Mouse (Mus musculus): ENCODE results near the gene Ccpg1. TPM values are rescaled to one million over a fixed set of nuclear protein-coding genes. Genes with fewer than 3 reads are reported as not detected.

Ccpg1 gene
- total RNA-seq, 2 experiments from 2014 or later: 135 to 140 TPM

GRCm38 (mm10) chr9:73044146-73045079 is 59.2 kb downstream of the Ccpg1 start, which contains the start of gene Rab27a:
Rab27a (plus strand) TSS chr9:73044854.
- peak; percentile 76 to 84 for DNase-seq (ENCODE audit: low spot score in 2 of 2)

DNA sequence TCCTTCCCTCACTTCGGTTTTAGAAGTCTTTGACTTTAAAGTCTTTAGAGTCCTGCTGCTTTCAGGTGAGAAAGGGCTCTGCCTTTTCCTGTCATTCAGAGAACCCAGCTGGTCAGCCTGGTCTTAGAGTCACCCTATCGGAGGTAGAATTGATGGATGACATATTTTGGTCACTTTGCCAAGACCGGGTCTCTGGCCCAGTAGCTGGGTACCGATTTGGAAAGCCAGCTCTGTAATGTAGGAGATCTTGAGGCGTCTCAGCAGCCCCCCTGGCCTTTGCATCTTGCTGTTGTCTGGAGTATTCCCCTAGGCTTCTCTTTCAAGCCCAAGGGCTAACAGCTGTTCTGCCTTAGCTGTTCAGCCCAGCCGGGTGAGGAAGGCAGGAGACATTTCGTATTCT is 60.0 kb downstream of the Ccpg1 start:
- DNase-seq (ENCODE audit: low spot score in 2 of 2): no peak

GRCm38 (mm10) chr9:73045711-73046110 is 60.5 kb downstream of the Ccpg1 start:
- DNase-seq (ENCODE audit: low spot score in 2 of 2): no peak

DNA sequence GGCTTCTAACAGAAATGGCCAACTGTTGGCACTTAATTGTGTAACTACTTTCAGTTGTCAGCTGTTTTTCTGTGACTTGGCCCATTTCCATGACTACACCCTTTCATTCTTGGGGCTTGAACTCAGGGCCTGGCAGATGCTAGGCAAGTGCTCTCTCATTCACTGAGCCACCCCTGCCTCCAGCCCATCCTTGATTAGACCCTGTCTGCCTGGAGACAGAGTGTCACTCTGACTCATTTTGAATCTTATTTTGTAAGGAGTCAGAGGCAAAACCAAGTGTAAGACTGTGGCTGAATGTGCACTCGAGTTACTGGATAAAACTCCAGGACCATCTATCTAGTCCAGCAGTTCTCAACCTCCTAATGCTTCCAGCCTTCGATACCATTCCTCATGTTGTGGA is 62.7 kb downstream of the Ccpg1 start:
- no peak for DNase-seq (ENCODE audit: low spot score in 2 of 2)

GRCm38 (mm10) chr9:73048927-73049326 is 63.7 kb downstream of the Ccpg1 start:
- no peak for DNase-seq (ENCODE audit: low spot score in 2 of 2)

DNA sequence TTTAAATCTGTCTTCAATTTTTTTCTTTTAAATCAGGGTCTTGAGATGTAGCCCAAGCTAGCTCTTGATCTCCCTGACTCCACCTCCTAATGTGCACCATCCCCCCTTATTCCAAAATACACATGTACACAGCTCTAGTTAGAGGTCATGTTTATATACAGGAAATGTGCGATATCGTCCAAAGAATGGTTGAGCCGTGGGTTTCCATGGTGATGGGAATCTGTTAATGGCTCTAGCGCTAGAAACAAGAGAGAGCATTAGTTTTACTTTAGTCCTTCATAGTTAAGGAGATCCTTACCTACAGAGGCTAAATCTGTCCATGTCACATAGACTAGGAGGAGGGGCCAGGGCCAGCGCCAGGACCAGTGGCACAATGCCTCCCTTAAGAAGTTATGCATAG is 64.6 kb downstream of the Ccpg1 start:
- DNase-seq (ENCODE audit: low spot score in 2 of 2): no peak

DNA sequence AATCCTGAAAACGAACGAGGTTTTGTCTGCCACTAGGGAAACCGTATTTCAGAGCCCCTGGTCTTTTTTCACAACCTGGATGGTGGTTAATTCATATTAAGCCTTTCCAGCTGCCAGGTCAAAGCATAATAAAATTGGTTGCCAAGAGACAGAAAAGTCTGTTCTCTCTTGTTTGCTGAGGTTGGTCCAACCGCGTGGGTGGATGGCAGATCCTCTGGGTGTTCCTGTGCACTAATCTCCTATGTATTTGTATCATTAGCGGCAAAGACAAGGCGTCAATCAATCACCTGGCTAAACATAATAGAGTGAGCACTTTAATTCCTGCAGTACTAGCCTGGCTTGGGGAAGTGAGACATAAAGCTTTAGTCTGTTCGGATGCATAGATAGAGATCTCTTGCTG is 65.4 kb downstream of the Ccpg1 start:
- DNase-seq (ENCODE audit: low spot score in 2 of 2): peak; percentile 29 to 47

GRCm38 (mm10) chr9:73055441-73055911 is 70.2 kb downstream of the Ccpg1 start:
- DNase-seq (ENCODE audit: low spot score in 2 of 2): no peak

DNA sequence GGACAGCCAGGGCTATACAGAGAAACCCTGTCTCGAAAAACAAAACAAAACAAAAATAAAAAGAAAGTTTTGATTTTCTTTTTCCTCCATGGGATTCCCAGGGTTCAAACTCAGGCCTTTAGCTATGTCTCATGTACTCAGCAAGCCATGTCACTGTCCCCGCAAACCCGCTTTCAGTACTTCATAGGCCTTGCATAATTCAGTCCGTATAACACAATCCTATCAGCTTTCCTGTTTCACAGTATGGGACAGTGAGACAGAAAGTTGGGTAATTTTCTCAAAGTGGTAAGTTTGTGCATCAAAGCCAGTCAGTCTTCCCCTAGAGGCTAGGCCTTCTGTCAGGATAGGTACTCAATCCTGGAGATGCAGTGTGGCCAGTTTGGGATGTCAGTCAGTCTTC is 74.0 kb downstream of the Ccpg1 start:
- no peak for DNase-seq (ENCODE audit: low spot score in 2 of 2)

DNA sequence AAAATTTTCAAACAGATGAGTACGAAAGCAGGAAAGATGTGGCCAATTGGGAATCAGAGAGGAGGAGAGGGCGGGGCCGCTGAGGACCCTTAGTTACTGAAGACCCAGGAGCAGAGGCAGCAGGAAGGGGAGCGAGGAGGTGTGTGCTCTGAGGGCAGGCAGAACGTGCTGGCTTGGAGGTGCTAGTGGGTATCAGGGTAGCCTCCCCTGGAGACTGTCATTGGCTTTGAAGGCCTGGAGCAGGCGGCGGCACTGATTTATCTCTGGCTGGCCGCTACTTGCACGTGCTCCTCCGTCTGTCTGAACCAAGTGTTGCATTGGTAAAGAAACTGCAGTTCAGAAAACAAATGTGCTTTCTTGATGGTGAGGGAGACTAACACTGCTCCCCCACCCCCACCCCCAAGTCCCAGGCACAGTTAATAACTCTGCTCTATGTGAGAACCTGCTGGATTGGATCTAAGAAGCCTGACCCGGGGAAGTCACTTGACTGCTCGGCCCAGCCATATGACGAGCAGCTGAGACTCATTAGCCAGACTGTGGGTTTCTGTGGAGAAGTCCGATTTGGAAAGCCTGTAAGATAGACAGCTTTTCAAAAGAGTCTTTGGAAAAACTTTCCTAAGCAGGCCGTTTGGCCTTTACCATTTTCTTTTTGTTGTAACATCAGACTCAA is 78.5 kb downstream of the Ccpg1 start:
- DNase-seq (ENCODE audit: low spot score in 2 of 2): no peak

Small RNA genes lying within 50 kb of the gene (microRNA-seq; reads per million reads assigned to microRNA genes)
- 0 reads per million in 2 experiments for gene Gm27353

Other genes starting within 250 kb of the Ccpg1 start
- 1 to 10 TPM in 1 of 2 experiments, under 1 TPM in 1; 0.90 to 1.0 TPM for gene Prtg, start 178.6 kb upstream of the Ccpg1 start, total RNA-seq (2021)
- gene Pygo1, start 59.8 kb upstream of the Ccpg1 start, total RNA-seq (2021): 10 to 100 TPM; 26.0 to 28.6 TPM
- gene Dyx1c1, start 26.6 kb upstream of the Ccpg1 start, total RNA-seq (2021): 1 to 10 TPM; 2.8 to 2.9 TPM
- not detected for gene Gm44503, start 26.6 kb upstream of the Ccpg1 start, total RNA-seq (2021)
- 10 to 100 TPM; 10.1 to 11.1 TPM for gene Ccpg1os, start within 50 bp of the Ccpg1 start, total RNA-seq (2021)
- gene Pigb, start 54.9 kb downstream of the Ccpg1 start, total RNA-seq (2021): 10 to 100 TPM; 15.3 to 16.4 TPM
- 1 to 10 TPM; 8.3 to 9.1 TPM for gene Rab27a, start 59.4 kb downstream of the Ccpg1 start, total RNA-seq (2021)
- 1 to 10 TPM; 3.0 to 3.9 TPM for gene Khdc3, start 116.4 kb downstream of the Ccpg1 start, total RNA-seq (2021)
- under 1 TPM; 0.79 to 0.90 TPM for gene Gm20509, start 117.0 kb downstream of the Ccpg1 start, total RNA-seq (2021)
- 10 to 100 TPM; 60.6 to 64.0 TPM for gene Rsl24d1, start 128.0 kb downstream of the Ccpg1 start, total RNA-seq (2021)

Measured in layer of hippocampus, postnatal 14 days (tissue).